Mouse (Mus musculus) G1E (cell line): ENCODE results near the gene Hspb7.

Experiments used
- CTCF ChIP-seq: IDR thresholded peaks from 2 replicates; pipeline ENCODE4 v1.5.1; 2012; ENCODE audit warnings: low read depth, low read length, inconsistent platforms, mixed read lengths
- GATA1 ChIP-seq: IDR thresholded peaks from 2 replicates; pipeline ENCODE4 v1.6.1; 2012; ENCODE audit warnings: borderline replicate concordance, low read length, inconsistent platforms, mixed read lengths
- GATA2 ChIP-seq: IDR thresholded peaks from 2 replicates; pipeline ENCODE4 v1.6.1; 2012; ENCODE audit warnings: low read depth, low read length, inconsistent platforms, borderline replicate concordance
- POLR2AphosphoS5 ChIP-seq: IDR thresholded peaks from 2 replicates; pipeline ENCODE4 v1.6.1; 2012; ENCODE audit warnings: low read depth, low read length, inconsistent platforms; ENCODE audit not compliant: insufficient replicate concordance
- TAL1 ChIP-seq: conservative IDR thresholded peaks from 2 replicates; pipeline ENCODE4 v1.6.1; 2012; ENCODE audit warnings: low read depth, low read length, inconsistent platforms, mixed read lengths

DNA sequence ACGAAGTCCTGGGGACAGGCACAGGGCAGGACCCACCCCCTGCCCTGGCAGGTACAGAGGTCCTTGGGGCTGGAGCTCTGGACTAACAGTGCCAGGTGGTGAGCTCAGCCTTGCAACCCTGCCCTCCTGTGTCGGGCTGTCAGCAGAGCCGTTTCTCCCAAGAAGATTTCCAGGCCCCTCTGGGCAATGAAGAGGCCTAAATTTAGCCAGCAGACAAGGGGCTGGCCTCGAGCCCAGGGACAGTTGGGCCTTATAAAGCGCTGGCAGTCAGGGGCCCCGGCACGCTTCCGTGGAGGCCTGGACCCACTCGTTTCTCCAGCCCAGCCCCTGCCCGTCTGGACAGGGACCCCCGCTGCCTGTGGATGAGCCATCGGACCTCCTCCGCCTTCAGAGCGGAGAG, 844 bp downstream of the Hspb7 start:
- TF ChIP-seq CTCF (no peak), GATA1 (no peak), POLR2AphosphoS5 (no peak), TAL1 (no peak), GATA2 (no peak)
